Mouse (Mus musculus): ENCODE measurements around the gene Eif3g.

Gene Eif3g

DNA sequence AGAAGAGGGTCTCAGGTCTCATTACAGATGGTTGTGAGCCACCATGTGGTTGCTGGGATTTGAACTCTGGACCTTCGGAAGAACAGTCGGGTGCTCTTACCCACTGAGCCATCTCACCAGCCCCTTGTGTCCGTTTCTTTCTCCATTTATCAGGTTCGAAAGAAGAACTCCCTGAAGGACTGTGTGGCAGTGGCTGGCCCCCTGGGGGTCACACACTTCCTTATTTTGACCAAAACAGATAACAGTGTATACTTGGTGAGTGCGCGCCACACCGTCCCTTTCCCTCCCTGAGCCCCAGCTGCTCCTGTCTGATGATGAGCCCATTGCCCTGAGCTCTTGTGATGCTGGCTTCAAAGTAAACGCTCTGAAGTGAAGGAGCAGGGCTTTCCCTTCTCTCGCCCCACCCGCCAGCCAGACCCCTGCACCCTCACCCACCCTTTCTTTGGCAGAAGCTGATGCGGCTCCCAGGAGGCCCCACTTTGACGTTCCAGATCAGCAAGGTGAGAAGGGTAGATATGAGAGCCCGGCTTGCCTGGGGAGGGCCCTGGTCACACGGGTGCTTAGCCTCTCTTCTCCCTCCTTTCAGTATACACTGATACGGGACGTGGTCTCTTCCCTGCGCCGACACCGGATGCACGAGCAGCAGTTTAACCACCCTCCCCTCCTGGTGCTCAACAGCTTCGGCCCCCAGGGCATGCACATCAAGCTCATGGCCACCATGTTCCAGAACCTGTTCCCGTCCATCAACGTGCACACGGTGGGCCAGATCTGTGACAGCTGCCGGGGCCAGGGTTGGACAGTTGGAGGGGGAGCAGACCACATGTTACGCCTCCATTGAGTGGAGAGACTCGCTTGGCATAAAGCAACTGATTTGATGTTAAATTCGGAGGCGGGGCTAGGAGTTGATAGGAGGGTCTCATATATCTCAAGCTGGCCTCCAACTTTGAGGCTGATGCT, 9.0 kb downstream of the Eif3g start:
- DNase-seq (ENCODE audit: extremely low spot score, low read depth, low spot score), result no peak

DNA sequence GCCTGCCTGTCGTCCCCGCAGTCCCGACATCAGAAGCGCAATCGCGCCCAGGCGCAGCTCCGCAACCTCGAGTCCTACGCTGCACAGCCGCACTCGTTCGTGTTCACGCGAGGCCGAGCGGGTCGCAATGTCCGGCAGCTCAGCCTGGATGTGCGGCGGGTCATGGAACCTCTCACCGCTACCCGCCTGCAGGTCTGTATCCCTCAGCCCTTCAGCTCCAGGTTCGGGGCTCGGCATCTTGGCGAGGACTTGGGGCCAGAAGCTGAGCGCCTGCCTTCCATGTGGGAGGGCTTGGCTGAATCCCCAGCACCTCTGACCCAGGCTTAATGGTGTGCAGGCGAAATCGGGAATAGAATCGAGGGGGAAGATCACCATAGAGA, 10.0 kb downstream of the Eif3g start:
- no peak for DNase-seq (ENCODE audit: extremely low spot score, low read depth, low spot score)

DNA sequence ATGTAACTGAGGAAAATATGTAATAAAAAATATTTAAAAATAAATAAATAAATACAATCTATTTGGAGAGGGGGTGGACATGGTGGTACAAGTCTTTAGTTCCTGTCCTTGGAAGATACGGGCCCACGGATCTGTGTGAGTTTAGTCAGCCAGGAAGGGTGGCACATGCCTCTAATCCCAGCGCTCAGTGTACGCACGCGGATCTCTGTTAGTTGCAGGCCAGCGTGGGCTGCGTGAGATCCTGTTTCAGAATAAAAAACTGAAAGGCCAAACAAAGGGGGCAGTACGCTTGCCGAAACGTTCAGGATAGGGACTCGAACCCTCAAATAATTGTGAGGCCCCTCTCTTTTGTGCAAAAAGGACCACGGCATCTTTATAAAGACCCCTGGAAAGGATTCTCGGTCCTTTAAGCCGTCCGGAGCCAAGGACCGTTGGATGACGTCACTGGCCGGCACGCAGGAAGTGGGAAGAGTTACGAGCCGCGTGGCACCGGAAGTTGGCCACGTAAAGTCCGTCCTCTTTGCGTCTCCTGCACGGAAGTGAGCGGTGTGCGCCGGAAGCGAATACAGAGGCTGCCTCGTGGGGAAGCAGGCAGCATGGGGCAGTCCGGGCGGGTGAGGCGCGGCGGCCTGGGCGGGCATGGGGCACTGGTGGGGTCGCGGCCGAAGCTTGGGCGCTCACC, 10.6 kb downstream of the Eif3g start, which contains the start of gene Ppan:
Ppan (plus strand) TSS at position 472 of the 682 bp plus-strand sequence.
- DNase-seq (ENCODE audit: extremely low spot score, low read depth, low spot score), result peak; percentile 84

DNA sequence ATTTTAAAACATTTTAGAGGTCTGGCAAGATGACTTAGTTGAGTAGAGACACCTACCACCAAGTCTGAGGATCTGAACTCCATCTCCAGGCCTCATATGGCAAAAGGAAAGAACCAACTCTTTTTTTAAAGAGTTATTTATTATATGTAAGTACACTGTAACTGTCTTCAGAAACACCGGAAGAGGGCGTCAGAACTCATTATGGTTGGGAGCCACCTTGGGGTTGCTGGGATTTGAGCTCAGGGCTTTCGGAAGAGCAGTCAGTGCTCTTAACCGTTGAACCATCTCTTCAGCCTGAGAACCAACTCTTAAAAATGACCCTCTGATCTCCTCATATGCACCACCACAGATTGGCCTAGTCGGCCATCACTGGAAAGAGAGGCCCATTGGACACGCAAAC, 11.2 kb downstream of the Eif3g start:
- DNase-seq (ENCODE audit: extremely low spot score, low read depth, low spot score), result no peak

DNA sequence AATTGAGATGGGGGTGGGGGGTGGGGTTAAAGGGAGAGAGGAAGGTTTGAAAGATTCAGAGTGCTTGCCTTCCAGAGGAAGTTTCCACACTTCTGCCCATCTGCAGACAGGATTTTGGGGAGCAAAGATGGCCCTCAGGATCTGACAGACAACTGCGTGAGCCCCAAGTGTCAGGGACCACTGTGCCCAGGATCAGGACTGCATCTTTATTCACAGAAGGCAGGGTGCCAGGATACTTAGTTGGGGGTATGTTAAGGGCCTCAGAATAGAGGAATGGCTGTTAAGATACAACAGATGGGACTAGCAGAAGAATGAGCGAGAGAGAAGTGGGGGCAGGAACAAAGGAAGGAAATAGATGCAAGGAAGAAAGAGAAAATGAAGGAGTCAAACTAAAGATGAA, 11.9 kb downstream of the Eif3g start:
- DNase-seq (ENCODE audit: extremely low spot score, low read depth, low spot score), result no peak

DNA sequence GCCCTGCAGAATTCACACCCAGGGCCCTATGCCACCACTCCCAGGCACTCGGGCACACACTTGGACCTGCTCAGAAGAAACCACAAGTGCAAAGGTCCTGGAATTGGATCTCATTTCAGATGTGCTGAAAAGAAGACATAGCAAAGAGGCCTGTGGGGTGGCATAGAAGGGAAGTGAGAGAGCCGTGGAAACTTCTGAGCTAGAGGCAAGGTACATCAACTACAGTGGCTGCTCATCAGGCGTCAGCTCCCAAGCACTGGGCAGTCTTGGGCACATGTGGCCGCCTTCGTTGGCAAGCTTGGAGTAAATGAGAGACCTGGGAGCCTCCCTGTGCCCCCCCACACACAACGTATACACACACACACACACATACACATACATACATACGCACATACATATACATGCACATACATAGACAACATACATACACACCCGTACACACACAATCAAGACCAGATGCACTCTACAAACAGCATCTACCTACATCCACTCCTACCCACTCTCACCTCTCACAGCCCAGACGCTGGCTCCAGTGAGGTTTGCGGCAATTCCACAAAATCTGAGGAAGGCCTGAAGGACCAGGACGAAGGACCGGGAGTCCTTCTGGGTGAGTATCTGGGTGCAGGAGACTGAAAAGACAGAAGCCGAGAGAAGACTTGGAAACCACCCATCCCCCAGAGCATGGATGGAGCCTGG, 19.2 kb downstream of the Eif3g start, which contains the start of gene Angptl6:
Angptl6 (minus strand) TSS at position 631 of the 696 bp plus-strand sequence.
- DNase-seq (ENCODE audit: extremely low spot score, low read depth, low spot score), result no peak

DNA sequence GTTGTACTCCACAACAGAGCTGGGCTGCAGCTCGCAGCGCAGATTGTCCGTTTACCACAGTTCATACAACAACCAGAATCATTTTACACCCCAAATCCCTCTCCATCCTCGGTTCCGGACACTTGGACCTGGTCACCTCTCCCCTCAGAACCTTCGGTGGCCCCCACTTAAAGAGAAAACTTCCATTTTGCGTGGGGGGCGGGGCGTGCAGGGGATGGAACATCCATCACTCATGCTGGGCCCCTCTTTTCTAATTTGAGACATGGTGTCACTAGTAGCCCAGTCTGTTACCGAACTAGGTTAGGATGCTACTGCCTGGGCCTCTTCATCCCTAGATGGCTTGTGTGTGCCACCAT, 19.7 kb downstream of the Eif3g start:
- DNase-seq (ENCODE audit: extremely low spot score, low read depth, low spot score), result no peak

DNA sequence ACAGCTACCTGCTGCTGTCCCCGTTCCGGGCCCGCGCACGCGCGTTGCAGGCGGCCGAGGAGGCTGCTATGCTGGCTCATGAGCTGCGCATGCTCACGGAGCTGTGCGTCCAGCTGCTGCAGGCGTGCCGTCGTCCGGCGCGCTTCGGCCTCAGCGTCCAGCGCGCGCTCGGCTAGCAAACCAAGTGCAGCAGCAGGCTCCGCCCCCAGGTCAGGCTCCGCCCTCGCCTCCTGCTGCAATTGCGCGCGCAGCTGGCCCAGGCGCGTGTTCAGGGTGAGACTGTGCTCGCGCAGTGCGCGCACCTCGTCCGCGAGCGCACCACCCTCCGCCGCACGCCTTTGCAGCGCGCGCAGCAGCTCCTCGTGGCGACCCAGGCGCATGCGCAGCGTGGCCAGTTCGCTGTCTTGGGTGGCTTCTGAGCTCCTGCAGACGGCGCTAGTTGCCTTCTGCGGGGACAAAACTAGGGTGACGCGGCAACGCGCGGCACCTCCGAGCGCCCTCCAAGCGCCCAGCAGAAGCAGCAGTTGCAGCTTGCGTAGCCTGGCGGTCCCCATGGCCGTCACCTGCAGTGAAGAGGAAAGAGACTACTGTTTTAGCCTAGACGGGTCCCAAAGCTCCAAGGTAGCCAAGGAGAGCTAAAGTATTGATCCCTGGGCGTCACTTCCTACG, 20.2 kb downstream of the Eif3g start:
- peak; percentile 97 for DNase-seq (ENCODE audit: extremely low spot score, low read depth, low spot score)

DNA sequence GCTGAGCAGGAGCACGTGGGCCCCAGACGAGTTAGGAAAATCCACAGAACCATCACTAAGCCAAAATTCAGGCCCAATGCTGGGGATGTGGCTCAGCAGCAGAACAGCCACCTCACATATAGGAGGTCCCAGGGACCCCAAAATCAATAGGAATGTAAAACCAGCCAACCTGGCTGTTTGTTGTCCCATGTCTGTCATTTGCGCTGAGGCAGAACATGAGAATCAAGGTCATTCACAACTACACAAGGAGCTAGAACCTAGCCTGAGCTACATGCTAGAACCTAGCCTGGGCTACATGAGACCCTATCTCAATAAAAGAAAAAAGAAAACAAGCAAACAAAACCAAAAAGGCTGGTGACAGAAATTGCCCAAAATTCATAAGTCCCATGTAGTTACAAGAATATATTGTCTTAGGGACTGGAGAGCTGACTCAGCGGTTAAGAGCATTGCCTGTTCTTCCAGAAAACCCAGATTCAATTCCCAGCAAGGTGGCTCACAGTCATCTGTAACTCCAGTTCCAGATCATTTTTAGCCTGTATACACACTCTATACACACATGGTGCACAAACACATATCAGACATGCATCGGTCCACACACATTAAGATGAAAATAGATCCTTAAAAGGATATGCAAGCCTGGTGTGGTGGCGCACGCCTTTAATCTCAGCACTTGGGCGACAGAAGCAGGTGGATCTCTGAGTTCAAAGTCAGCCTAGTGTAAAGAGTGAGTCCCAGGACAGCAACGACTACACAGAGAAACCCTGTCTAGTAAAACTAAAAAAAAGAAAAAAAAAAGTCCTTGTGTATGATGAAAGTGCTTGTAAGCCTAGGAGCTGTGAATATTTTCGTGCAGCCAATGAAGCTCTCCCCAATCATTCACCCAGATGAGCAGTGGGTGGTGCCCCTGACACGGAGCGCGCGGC, 21.0 kb downstream of the Eif3g start:
- DNase-seq (ENCODE audit: extremely low spot score, low read depth, low spot score), result no peak

DNA sequence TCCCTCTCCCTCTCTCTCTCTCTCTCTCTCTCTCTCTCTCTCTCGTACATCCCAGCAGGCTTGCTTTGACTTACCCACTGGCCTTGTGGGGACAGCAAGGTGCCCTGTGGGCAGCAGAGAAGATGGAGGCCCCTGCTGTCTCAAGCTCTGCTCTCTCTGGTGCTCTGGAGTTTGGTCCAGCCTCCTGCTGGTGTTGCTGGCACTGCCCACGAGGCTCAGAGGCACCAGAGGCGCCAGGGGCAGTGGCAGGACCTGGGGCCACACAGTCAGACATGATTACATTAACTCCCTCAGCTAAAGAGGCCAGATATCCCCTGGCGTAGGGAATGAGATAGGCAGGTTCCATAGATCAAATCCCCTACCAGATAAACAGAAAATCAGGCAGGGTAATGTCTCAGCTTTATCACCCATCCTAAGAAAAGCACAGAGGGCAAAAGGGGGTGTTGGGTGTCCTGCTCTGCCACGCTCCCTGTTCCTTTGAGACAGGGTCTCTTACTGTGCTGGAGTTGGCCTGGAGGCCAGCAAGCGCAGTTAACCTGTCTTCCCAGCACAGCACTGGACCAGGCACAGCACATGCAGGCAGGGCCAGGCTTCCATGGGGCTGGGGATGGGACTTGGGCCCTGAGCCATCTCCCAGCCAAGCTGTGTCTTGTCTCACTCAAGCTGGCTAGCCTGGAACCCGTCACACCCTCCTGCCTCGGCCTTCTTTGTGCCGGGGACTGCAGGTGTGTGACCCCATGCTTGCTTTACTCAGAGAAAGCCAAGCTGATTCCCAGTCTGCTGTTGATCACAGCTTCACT, 21.9 kb downstream of the Eif3g start:
- no peak for DNase-seq (ENCODE audit: extremely low spot score, low read depth, low spot score)

DNA sequence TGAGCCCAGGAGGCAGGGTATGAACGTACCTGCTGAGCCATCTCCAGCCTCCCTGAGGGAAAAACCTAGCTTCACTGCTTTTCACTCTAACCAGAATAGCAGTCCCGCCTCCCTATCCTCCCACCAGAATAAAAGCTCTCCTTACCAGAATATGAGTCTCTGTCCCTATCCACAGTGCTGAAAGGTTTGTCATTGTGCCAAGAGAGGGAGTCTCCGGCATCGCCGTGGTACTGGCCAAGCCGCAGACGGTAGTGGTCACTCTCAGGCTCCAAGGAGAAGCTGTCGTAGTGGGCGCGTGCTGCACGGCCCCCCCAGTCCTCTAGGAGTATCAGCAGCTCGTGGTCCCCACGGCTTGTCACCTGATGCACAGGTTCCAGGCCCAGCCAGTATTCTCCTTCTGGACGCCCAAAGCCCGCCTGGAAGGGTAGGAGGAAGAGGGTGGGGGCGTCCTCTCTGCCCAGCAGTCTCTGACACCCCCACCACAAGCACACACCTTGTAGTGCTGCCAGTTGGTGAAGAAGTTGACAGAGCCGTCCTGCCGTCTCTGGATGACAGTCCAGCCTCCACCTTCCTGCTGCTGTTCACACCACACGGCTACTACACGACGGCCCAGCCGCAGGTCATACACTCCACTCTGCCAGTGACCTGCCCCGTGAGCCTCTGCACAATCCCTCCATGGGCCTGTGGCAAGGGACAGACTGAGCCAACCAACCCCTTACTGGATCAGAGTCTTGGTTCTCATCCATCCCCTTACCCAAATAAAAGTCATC, 23.2 kb downstream of the Eif3g start:
- DNase-seq (ENCODE audit: extremely low spot score, low read depth, low spot score), result no peak

DNA sequence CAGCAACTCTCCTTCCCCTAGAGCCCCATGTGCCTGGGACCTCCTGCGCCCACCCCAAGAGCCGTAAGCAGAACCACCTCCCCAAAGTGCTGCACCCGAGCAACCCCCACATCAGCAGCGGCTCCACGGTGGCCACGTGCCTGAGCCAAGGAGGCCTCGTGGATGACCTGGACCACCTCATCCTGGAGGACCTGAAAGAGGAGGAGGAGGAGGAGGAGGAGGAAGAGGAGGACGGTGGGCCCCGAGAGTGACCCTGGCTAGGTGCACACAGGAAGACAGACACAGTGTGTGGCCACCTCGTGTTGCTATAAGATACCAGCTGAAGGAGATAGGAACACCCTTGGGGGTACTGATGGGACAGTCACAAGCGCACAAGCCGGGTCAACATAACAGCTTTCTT, 24.9 kb downstream of the Eif3g start:
- DNase-seq (ENCODE audit: extremely low spot score, low read depth, low spot score), result no peak

DNA sequence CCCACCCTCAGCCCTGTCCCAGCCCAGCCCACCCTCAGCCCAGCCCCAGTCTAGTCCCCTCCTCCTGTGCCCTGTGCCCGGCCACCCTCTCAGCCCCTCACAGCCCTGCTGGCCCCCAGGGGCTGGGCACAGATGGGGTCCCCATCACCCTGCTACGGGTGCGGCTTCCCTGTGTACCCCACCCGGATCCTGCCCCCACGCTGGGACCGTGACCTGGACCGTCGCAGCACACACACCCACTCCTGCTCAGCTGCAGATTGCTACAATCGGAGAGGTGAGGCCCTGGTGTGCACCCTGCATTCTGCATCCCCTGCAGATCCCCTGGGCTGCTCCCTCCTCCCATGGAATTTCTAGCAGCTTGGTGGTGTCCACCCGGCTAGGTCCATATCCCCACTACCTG, 25.4 kb downstream of the Eif3g start:
- DNase-seq (ENCODE audit: extremely low spot score, low read depth, low spot score), result no peak

DNA sequence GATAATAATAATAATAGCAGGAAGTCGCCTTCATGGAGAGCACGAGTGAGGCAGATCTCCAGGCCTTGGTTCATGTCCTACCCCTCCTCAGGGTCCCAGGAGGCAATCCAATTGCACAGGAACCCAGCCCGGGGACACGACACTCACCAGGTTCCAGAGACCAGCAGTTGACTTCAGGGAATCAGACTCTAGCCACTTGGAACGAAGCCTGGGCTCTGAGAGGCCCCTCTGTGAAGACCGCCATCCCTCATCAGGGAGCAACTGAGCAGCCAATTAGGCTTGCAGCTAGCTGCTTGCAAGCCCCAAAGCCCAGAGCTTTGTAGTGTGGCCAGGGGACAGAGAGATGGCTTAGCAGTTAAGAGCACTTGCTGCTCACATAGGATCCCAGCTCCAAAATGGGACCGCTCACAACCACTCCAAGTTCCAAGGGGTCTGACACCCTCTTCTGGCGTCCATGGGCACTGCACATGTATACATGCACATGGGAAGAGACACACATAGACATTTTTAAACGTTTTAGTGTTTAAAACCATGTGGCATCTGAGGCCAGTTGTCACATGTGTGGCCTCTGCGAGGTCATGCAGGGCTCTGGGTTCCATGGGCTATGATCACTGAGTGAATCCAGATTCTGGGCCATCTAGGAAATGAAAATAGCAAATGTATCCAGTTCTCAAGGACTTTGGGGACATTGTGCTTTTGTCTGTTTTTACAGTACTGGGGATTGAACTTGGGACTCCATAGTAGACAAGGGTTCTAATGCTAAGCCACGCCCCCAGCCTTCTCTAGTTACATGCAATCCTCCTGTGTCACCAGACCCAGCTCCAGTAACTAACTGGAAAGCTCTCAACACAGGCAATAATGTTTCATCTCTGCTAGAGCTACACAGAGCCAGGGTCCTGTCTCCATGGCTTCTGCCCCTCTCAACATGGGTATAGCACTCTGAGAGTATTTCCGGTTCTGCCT, 27.9 kb downstream of the Eif3g start:
- DNase-seq (ENCODE audit: extremely low spot score, low read depth, low spot score), result no peak

DNA sequence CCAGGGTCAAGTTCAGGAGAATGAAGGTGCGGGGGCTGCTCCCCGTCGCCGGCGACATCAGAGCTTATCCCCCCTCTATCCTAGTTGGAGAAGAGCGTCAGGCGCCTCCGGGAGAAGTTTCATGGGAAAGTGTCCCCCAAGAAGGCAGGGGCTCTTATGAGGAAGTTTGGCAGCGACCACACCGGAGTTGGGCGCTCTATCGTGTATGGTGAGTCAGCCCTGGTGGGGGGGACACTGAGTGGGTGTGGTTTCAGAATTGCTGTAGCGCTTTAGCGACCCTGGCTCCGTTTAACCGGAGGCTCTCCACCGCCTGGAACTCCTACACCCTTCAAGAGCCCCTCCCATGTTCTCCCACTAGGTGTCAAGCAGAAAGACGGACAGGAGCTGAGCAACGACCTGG, 29.2 kb downstream of the Eif3g start:
- no peak for DNase-seq (ENCODE audit: extremely low spot score, low read depth, low spot score)

DNA sequence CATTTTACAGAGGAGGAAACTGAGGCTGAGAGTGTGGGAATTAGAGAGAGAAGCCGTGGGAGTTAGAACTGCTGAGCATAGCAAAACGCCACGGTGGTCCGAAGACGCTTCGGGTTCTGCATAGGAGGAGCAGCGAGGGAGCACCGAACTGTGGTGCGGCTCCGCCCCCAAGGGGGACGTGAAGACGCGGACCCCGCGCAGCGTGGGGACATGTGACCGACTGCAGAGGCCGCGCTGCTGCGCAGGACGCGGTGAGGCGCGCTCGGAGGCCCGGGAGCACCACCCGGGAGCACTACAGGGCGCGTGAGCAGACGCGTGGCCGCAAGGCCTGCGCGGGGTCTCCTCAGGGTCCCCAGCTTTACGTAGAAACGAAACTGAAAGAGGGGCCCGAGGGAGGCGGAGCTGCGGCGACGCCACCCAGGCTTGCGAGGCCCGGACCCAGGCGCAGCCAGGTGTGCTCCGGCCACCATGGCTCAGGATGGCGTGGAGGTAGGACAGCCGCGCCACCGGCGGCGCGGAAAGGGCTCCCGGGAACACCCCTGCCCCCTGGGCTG, 29.9 kb downstream of the Eif3g start, which contains the start of gene A230050P20Rik:
A230050P20Rik (plus strand) TSS at position 195 of the 554 bp plus-strand sequence.
- DNase-seq (ENCODE audit: extremely low spot score, low read depth, low spot score), result no peak

DNA sequence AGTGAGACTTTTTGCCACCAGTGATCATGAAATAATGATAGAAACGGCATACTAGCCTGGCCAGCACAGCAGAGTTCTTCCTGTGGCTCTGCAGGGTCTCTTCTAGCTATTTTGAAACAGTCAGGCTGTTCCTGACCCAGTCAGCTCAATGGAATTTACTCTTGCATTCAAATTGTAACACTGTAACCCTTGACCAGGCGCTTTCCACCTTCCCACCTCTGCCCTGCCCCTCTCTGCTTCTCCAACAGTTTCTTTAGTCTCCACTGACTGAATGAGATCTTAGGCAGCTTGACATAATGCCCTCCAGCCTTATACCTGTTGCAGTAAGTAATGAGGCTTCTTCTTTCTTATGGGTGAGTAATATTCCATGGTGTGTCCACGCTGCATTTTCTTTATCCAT, 31.5 kb downstream of the Eif3g start:
- DNase-seq (ENCODE audit: extremely low spot score, low read depth, low spot score), result no peak
